Mouse (Mus musculus) liver, embryonic 13.5 days (tissue): ENCODE data around the gene Ndfip2. TPM values are rescaled to one million over a fixed set of nuclear protein-coding genes. Genes with fewer than 3 reads are reported as not detected.

Source experiments
- ATAC-seq: fragments of 200-750 bp; cut with Nextera tagmentation; 2 replicates; pipeline ENCODE4 v1.8.0; 2017; ENCODE audit warnings: low read depth, mild to moderate bottlenecking, moderate number of reproducible peaks, moderate library complexity
- DNase-seq: peaks from one replicate; pipeline ENCODE4 v3.0.0; 2022
- H3K27ac ChIP-seq: fragments of 300-500 bp; sonication (generic); 2 replicates; pipeline ENCODE4 v1.5.1; 2015; ENCODE audit warnings: moderate library complexity, mild to moderate bottlenecking, inconsistent platforms
- H3K27me3 ChIP-seq: fragments of 300-500 bp; sonication (generic); 2 replicates; pipeline ENCODE4 v1.6.1; 2015; ENCODE audit warnings: mild to moderate bottlenecking, inconsistent platforms
- H3K36me3 ChIP-seq: fragments of 300-500 bp; sonication (generic); 2 replicates; pipeline ENCODE4 v1.6.1; 2015; ENCODE audit warnings: mild to moderate bottlenecking, inconsistent platforms
- H3K4me1 ChIP-seq: fragments of 300-500 bp; sonication (generic); replicated peaks from 2 replicates; pipeline ENCODE4 v1.6.1; 2015; ENCODE audit warnings: inconsistent platforms
- H3K4me2 ChIP-seq: fragments of 300-500 bp; sonication (generic); 2 replicates; pipeline ENCODE4 v1.6.1; 2015; ENCODE audit warnings: inconsistent platforms, mild to moderate bottlenecking, moderate library complexity
- H3K4me3 ChIP-seq: fragments of 300-500 bp; sonication (generic); replicated peaks from 2 replicates; pipeline ENCODE4 v1.5.1; 2015; ENCODE audit warnings: mild to moderate bottlenecking, inconsistent platforms
- H3K9ac ChIP-seq: fragments of 300-500 bp; sonication (generic); 2 replicates; pipeline ENCODE4 v1.6.1; 2015; ENCODE audit warnings: mild to moderate bottlenecking, inconsistent platforms
- H3K9me3 ChIP-seq: fragments of 300-500 bp; sonication (generic); replicated peaks from 2 replicates; pipeline ENCODE4 v1.6.1; 2016; ENCODE audit warnings: inconsistent platforms
- WGBS: fragments of 180-500 bp; shearing (Covaris S2); methylation state at CpG from one replicate; pipeline ENCODE4 v1.1.7; 2015; ENCODE audit not compliant: insufficient replicate concordance; 5-methylcytosine and 5-hydroxymethylcytosine counted together
- polyA plus RNA-seq: library from polyadenylated mRNA; unstranded; fragments of >200 nt; fragmentation: Nextera tagmentation; extraction: Ambion mirVana; gene quantifications from 2 replicates; pipeline ENCODE4 v1.2.1, GENCODE M21; 2015

The Ndfip2 gene
- polyA plus RNA-seq, 1 experiment from 2014 or later = 18.5 TPM

- Histone ChIP-seq H3K36me3 (no peaks in the 10 kb centered on the region), H3K9ac (no peak overlapping the region), H3K4me2 (no peak overlapping the region), H3K9me3 (no peaks in the 10 kb centered on the region), H3K27ac (no peak overlapping the region), H3K4me3 (no peak overlapping the region), H3K4me1 (peaks cover 4% of the 10 kb centered on the region), H3K27me3 (no peaks in the 10 kb centered on the region)
- WGBS = 44% methylated on average over 7 of the region's 7 CpGs
- no peak for ATAC-seq
- no peak for DNase-seq
These were observed 5.1 kb upstream of the Ndfip2 start for GRCm38 (mm10) chr14:105253304-105253703.

DNA sequence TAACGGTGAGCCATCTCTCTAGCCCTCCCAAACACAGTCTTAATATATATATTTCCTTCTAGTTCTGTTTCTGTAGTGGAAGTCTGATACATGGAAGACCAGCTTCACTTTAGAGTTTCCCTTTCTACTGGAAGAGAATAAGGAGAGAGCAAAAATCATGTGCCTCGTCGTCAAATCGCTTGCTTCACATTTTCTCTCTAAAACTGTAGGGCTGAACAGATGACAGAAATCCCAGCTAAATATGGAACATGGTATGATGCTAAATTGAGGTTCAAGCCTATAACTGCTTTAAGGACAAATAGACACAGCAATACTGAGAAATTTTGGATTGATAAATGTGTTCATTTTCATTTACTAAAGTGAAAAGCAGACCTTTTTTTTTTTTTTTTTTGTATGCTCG, 4.0 kb upstream of the Ndfip2 start:
- Histone ChIP-seq H3K4me1 (peaks cover 7% of the 10 kb centered on the region), H3K4me3 (no peak overlapping the region), H3K9me3 (no peaks in the 10 kb centered on the region), H3K27me3 (no peaks in the 10 kb centered on the region), H3K4me2 (no peak overlapping the region), H3K27ac (no peak overlapping the region), H3K9ac (no peak overlapping the region), H3K36me3 (no peaks in the 10 kb centered on the region)
- ATAC-seq (no peak), DNase-seq (no peak)
- 72% methylated on average over 5 of the region's 5 CpGs for WGBS

GRCm38 (mm10) chr14:105255620-105256019, 2.8 kb upstream of the Ndfip2 start:
- no peak overlapping the region for H3K27ac ChIP-seq
- no peaks in the 10 kb centered on the region for H3K36me3 ChIP-seq
- H3K9me3 ChIP-seq = no peaks in the 10 kb centered on the region
- no peaks in the 10 kb centered on the region for H3K27me3 ChIP-seq
- H3K9ac ChIP-seq = no peak overlapping the region
- WGBS = 72% methylated on average over 7 of the region's 7 CpGs
- peaks cover 11% of the 10 kb centered on the region for H3K4me1 ChIP-seq
- no peak overlapping the region for H3K4me2 ChIP-seq
- ATAC-seq (no peak), DNase-seq (no peak)
- no peak overlapping the region for H3K4me3 ChIP-seq

DNA sequence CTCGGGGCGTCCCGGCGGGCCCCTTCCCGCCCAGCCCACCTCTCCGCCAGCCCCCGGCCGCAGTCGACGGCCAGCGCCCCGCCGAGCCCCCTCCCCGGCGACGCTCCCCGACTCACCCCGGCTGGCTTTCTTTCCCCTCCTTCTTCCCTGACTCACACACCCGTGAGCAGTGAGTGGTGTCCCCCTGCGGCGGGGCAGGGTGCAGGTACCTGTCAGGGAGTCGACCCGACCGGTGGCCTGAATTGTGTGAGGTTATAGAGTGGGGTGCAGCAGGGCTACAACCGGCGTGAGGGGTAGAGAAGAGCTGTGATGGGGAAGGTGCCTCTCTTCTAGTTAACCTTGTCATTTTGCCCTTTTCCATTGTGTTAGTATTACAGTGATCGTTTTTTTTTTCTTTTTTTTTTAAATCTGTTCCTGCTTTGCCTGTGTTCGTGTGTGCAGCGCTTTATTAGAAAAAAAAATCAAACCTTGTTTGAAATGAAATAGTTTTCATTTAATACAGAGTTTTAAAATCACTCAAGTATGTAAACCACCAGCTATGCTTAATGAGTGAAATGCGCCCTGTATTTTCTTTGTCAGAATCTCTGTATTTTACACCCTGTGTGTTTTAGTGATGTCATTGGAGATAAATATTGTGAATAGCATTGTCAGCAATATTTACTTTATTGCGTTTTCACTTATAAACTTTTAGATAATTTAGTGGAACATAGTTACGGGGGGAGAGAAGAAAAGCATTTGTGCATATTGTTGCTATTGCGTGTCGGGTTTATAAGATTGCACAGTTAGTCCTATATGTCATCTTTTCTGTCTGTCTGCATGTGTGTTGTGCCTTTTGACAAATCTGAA, 885 bp downstream of the Ndfip2 start:
- 11% methylated on average over 30 of the region's 34 CpGs for WGBS

GRCm38 (mm10) chr14:105262923-105263322, 4.5 kb downstream of the Ndfip2 start:
- Histone ChIP-seq H3K36me3 (no peaks in the 10 kb centered on the region), H3K27me3 (no peaks in the 10 kb centered on the region), H3K9ac (no peak overlapping the region), H3K4me3 (no peak overlapping the region), H3K27ac (0 out of 2 replicates have a peak overlapping the region, but pooled peaks have one; percentile 24), H3K4me1 (peaks cover 31% of the 10 kb centered on the region), H3K9me3 (no peaks in the 10 kb centered on the region), H3K4me2 (no peak overlapping the region)
- 54% methylated on average over 5 of the region's 5 CpGs for WGBS
- no peak for DNase-seq
- no peak for ATAC-seq

More for the DNA sequence above, 885 bp downstream of the Ndfip2 start:
- DNase-seq (peak; percentile 28), ATAC-seq (peak; percentile 59)
- H3K27me3 ChIP-seq = no peaks in the 10 kb centered on the region
- peak overlapping the region; percentile 82 for H3K4me3 ChIP-seq
- peak overlapping the region; percentile 82 for H3K27ac ChIP-seq
- peaks cover 19% of the 10 kb centered on the region for H3K4me1 ChIP-seq
- H3K36me3 ChIP-seq = no peaks in the 10 kb centered on the region
- H3K9me3 ChIP-seq = no peaks in the 10 kb centered on the region
- peak overlapping the region; percentile 92 for H3K4me2 ChIP-seq
- H3K9ac ChIP-seq = peak overlapping the region; percentile 86

DNA sequence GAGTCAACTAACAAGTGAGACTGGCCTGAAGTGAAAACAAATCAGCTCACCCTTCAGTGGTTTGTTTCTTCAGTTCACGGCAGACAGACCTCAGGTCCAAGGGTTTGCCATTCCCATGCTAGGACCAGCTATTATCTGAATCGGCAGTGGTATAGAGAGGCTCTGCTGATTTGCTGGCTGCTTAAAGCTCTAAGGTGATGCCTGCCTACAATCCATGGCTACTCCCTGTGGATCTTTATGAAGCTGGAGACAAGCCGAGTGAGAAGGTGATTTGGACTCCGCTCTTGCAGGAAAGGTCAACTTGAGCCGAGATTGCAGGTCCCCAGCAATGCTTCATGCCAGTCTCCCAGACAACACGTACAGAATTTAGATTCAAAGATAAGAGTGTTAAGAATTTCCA, 8.7 kb downstream of the Ndfip2 start:
- H3K4me2 ChIP-seq = no peak overlapping the region
- H3K9ac ChIP-seq = no peak overlapping the region
- no peaks in the 10 kb centered on the region for H3K36me3 ChIP-seq
- H3K27me3 ChIP-seq = no peaks in the 10 kb centered on the region
- no peak overlapping the region for H3K4me3 ChIP-seq
- H3K9me3 ChIP-seq = no peaks in the 10 kb centered on the region
- H3K27ac ChIP-seq = no peak overlapping the region
- H3K4me1 ChIP-seq = peaks cover 17% of the 10 kb centered on the region
- ATAC-seq = no peak
- 65% methylated on average over 6 of the region's 6 CpGs for WGBS
- DNase-seq = no peak

GRCm38 (mm10) chr14:105272030-105272429, 13.7 kb downstream of the Ndfip2 start:
- DNase-seq = no peak
- Histone ChIP-seq H3K4me3 (no peak overlapping the region), H3K27me3 (no peaks in the 10 kb centered on the region), H3K36me3 (no peaks in the 10 kb centered on the region), H3K4me1 (peaks cover 11% of the 10 kb centered on the region), H3K9ac (no peak overlapping the region), H3K9me3 (no peaks in the 10 kb centered on the region), H3K27ac (no peak overlapping the region), H3K4me2 (no peak overlapping the region)
- WGBS = 18% methylated on average over 6 of the region's 6 CpGs
- ATAC-seq = peak; percentile 45; the same call in 1 of the 2 replicates

DNA sequence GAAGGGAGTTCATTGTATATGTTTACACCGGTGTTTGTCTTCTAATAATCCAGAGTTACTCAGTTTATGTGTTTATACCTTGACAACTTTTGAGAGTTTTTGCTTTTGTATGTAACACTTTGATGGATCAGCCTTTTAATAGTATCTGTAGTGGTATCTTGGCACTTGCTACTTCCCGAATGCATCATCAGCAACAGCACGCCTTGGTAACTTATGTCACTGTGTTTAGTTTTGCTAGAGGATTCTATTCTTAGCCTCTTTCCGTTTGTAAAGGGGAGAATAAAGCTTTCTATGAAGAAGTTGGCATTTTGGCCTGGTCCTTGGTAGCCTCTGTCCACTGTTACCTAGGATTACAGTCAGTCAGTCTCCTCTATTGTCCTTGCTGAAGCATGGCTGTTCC, 14.2 kb downstream of the Ndfip2 start:
- ATAC-seq = no peak
- 63% methylated on average over 4 of the region's 4 CpGs for WGBS

GRCm38 (mm10) chr14:105275196-105275595, 16.8 kb downstream of the Ndfip2 start:
- no peak overlapping the region for H3K4me3 ChIP-seq
- no peaks in the 10 kb centered on the region for H3K27me3 ChIP-seq
- no peak overlapping the region for H3K27ac ChIP-seq
- no peak for DNase-seq
- H3K4me2 ChIP-seq = no peak overlapping the region
- ATAC-seq = peak; percentile 47
- no peaks in the 10 kb centered on the region for H3K9me3 ChIP-seq
- peaks cover 6% of the 10 kb centered on the region for H3K4me1 ChIP-seq
- no peaks in the 10 kb centered on the region for H3K36me3 ChIP-seq
- WGBS = 56% methylated on average over 5 of the region's 5 CpGs
- H3K9ac ChIP-seq = no peak overlapping the region

More for the DNA sequence above, 14.2 kb downstream of the Ndfip2 start:
- no peak overlapping the region for H3K4me3 ChIP-seq
- H3K9me3 ChIP-seq = no peaks in the 10 kb centered on the region
- no peak overlapping the region for H3K9ac ChIP-seq
- no peak overlapping the region for H3K4me2 ChIP-seq
- no peaks in the 10 kb centered on the region for H3K36me3 ChIP-seq
- DNase-seq = no peak
- H3K27ac ChIP-seq = no peak overlapping the region
- H3K27me3 ChIP-seq = no peaks in the 10 kb centered on the region
- H3K4me1 ChIP-seq = peaks cover 6% of the 10 kb centered on the region

DNA sequence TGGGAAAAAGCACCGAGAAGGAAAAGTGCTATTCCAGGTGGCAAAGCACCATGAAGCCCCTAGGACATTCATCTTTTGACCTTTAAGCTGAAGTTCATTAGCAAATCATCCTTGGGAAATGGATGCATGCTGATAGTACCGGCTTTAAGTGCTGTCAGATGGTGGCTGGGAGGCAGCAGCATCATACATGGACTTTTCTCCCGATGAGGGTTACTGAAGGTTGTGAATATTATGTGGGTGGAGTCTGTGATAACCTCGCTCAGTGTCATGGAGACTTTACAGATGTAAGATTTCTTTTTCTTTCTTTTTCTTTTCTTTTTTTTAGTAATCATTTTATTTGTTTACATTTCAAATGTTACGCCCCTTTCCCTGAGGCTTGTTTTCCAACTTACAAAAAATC, 18.9 kb downstream of the Ndfip2 start:
- 74% methylated on average over 5 of the region's 5 CpGs for WGBS
- no peak overlapping the region for H3K4me3 ChIP-seq
- H3K4me2 ChIP-seq = no peak overlapping the region
- no peak for ATAC-seq
- H3K27me3 ChIP-seq = no peaks in the 10 kb centered on the region
- no peak overlapping the region for H3K27ac ChIP-seq
- no peak overlapping the region for H3K9ac ChIP-seq
- no peaks in the 10 kb centered on the region for H3K9me3 ChIP-seq
- DNase-seq = no peak
- H3K36me3 ChIP-seq = no peaks in the 10 kb centered on the region
- H3K4me1 ChIP-seq = no peaks in the 10 kb centered on the region; the same call in 1 of the 2 replicates

- H3K4me2 ChIP-seq = no peak overlapping the region
- H3K27ac ChIP-seq = no peak overlapping the region
- DNase-seq (no peak), ATAC-seq (no peak)
- H3K9me3 ChIP-seq = no peaks in the 10 kb centered on the region
- H3K9ac ChIP-seq = no peak overlapping the region
- 79% methylated on average over 3 of the region's 3 CpGs for WGBS
- no peak overlapping the region for H3K4me3 ChIP-seq
- H3K36me3 ChIP-seq = no peaks in the 10 kb centered on the region
- H3K27me3 ChIP-seq = no peaks in the 10 kb centered on the region
- H3K4me1 ChIP-seq = no peaks in the 10 kb centered on the region
These were observed 25.7 kb downstream of the Ndfip2 start for GRCm38 (mm10) chr14:105284062-105284461.

DNA sequence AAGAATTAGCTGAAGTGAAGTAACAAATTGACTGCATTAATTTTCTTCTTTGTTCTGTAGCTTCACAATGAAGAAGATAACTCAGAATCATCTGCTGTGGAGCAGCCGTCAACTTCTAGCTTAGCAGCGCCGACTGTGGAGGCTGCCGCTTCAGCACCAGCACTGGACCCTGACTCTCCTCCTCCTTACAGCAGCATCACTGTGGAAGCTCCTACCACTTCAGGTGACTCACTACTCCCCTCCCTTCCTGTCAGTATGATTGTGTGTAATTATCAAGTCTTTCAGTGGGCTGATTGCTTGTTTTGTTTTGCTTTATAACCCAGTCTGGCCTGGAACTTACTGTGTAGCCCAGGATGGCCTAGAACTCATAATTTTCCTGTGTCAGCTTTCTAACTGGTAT, 29.2 kb downstream of the Ndfip2 start:
- no peaks in the 10 kb centered on the region for H3K27me3 ChIP-seq
- H3K9ac ChIP-seq = no peak overlapping the region
- no peak overlapping the region for H3K4me3 ChIP-seq
- ATAC-seq (no peak), DNase-seq (no peak)
- WGBS = 91% methylated on average over 4 of the region's 4 CpGs
- H3K4me1 ChIP-seq = no peaks in the 10 kb centered on the region
- H3K9me3 ChIP-seq = no peaks in the 10 kb centered on the region
- H3K36me3 ChIP-seq = 0 out of 2 replicates have a peak, but pooled peaks cover 5% of the 10 kb centered on the region
- H3K27ac ChIP-seq = no peak overlapping the region
- no peak overlapping the region for H3K4me2 ChIP-seq
